Mouse (Mus musculus): ENCODE measurements around the gene Slc39a5. TPM values are rescaled to one million over a fixed set of nuclear protein-coding genes. Genes with fewer than 3 reads are reported as not detected.

Slc39a5 gene
- polyA plus RNA-seq, 1 experiment from 2014 or later: 0.44 TPM

Small RNA genes within 50 kb of the gene (microRNA-seq; reads per million reads assigned to microRNA genes)
- gene Gm25361 (not detected), gene Gm26308 (not detected), gene Mir6914 (not detected), gene Mir6915 (not detected)

Other genes starting within 250 kb of the Slc39a5 start
- 4.7 and 7.6 TPM in 2 replicates for gene Rbms2, start 220.9 kb downstream of the Slc39a5 start, polyA plus RNA-seq (2014; fragmentation: Nextera tagmentation; extraction: Ambion mirVana)
- gene Gls2, start 206.8 kb downstream of the Slc39a5 start, polyA plus RNA-seq (2014; fragmentation: Nextera tagmentation; extraction: Ambion mirVana): 2.0 and 2.8 TPM in 2 replicates
- gene Spryd4, start 189.4 kb downstream of the Slc39a5 start, polyA plus RNA-seq (2014; fragmentation: Nextera tagmentation; extraction: Ambion mirVana): 20.9 and 22.3 TPM in 2 replicates
- not detected in 2 replicates for gene Mip, start 175.4 kb downstream of the Slc39a5 start, polyA plus RNA-seq (2014; fragmentation: Nextera tagmentation; extraction: Ambion mirVana)
- gene Timeless, start 169.2 kb downstream of the Slc39a5 start, polyA plus RNA-seq (2014; fragmentation: Nextera tagmentation; extraction: Ambion mirVana): 14.6 and 19.1 TPM in 2 replicates
- gene Apon, start 147.1 kb downstream of the Slc39a5 start, polyA plus RNA-seq (2014; fragmentation: Nextera tagmentation; extraction: Ambion mirVana): not detected in 2 replicates
- gene Apof, start 132.6 kb downstream of the Slc39a5 start, polyA plus RNA-seq (2014; fragmentation: Nextera tagmentation; extraction: Ambion mirVana): not detected in 2 replicates
- gene Stat2, start 130.7 kb downstream of the Slc39a5 start, polyA plus RNA-seq (2014; fragmentation: Nextera tagmentation; extraction: Ambion mirVana): 21.0 and 23.1 TPM in 2 replicates
- 0.18 and 0.29 TPM in 2 replicates for gene Il23a, start 102.5 kb downstream of the Slc39a5 start, polyA plus RNA-seq (2014; fragmentation: Nextera tagmentation; extraction: Ambion mirVana)
- gene Pan2, start 97.9 kb downstream of the Slc39a5 start, polyA plus RNA-seq (2014; fragmentation: Nextera tagmentation; extraction: Ambion mirVana): 19.0 and 21.4 TPM in 2 replicates
- 194 and 198 TPM in 2 replicates for gene Cnpy2, start 78.8 kb downstream of the Slc39a5 start, polyA plus RNA-seq (2014; fragmentation: Nextera tagmentation; extraction: Ambion mirVana)
- gene Cs, start 63.5 kb downstream of the Slc39a5 start, polyA plus RNA-seq (2014; fragmentation: Nextera tagmentation; extraction: Ambion mirVana): 281 and 297 TPM in 2 replicates
- gene Coq10a, start 32.2 kb downstream of the Slc39a5 start, polyA plus RNA-seq (2014; fragmentation: Nextera tagmentation; extraction: Ambion mirVana): 51.3 and 52.7 TPM in 2 replicates
- 11.6 and 14.0 TPM in 2 replicates for gene Ankrd52, start 24.1 kb downstream of the Slc39a5 start, polyA plus RNA-seq (2014; fragmentation: Nextera tagmentation; extraction: Ambion mirVana)
- gene Nabp2, start 10.3 kb upstream of the Slc39a5 start, polyA plus RNA-seq (2014; fragmentation: Nextera tagmentation; extraction: Ambion mirVana): 131 and 140 TPM in 2 replicates
- gene Rnf41, start 10.4 kb upstream of the Slc39a5 start, polyA plus RNA-seq (2014; fragmentation: Nextera tagmentation; extraction: Ambion mirVana): 64.5 and 71.2 TPM in 2 replicates
- 179 and 205 TPM in 2 replicates for gene Smarcc2, start 58.0 kb upstream of the Slc39a5 start, polyA plus RNA-seq (2014; fragmentation: Nextera tagmentation; extraction: Ambion mirVana)
- 831 and 835 TPM in 2 replicates for gene Myl6, start 92.9 kb upstream of the Slc39a5 start, polyA plus RNA-seq (2014; fragmentation: Nextera tagmentation; extraction: Ambion mirVana)
- gene Myl6b, start 97.5 kb upstream of the Slc39a5 start, polyA plus RNA-seq (2014; fragmentation: Nextera tagmentation; extraction: Ambion mirVana): 6.4 and 8.9 TPM in 2 replicates
- 10.0 and 25.9 TPM in 2 replicates for gene Esyt1, start 124.6 kb upstream of the Slc39a5 start, polyA plus RNA-seq (2014; fragmentation: Nextera tagmentation; extraction: Ambion mirVana)
- 11.7 and 18.1 TPM in 2 replicates for gene Zc3h10, start 146.5 kb upstream of the Slc39a5 start, polyA plus RNA-seq (2014; fragmentation: Nextera tagmentation; extraction: Ambion mirVana)
- gene Rpl41, start 148.1 kb upstream of the Slc39a5 start, polyA plus RNA-seq (2014; fragmentation: Nextera tagmentation; extraction: Ambion mirVana): 2,344 and 2,479 TPM in 2 replicates
- gene Pa2g4, start 164.8 kb upstream of the Slc39a5 start, polyA plus RNA-seq (2014; fragmentation: Nextera tagmentation; extraction: Ambion mirVana): 127 and 132 TPM in 2 replicates
- 1.4 and 6.0 TPM in 2 replicates for gene Erbb3, start 188.4 kb upstream of the Slc39a5 start, polyA plus RNA-seq (2014; fragmentation: Nextera tagmentation; extraction: Ambion mirVana)
- gene Rps26, start 225.5 kb upstream of the Slc39a5 start, polyA plus RNA-seq (2014; fragmentation: Nextera tagmentation; extraction: Ambion mirVana): 454 and 493 TPM in 2 replicates
- 20.3 and 22.9 TPM in 2 replicates for gene Ikzf4, start 244.8 kb upstream of the Slc39a5 start, polyA plus RNA-seq (2014; fragmentation: Nextera tagmentation; extraction: Ambion mirVana)

All from neural tube, embryonic 14.5 days (tissue).